Comparison of ENCODE assay signal across 8 mouse cellular contexts in genomic region chr12:71830607-71831257, GRCm38 (mm10). TPM values are rescaled to one million over a fixed set of nuclear protein-coding genes. Genes with fewer than 3 reads are reported as not detected.
DNase-seq lines count a peak whose midpoint lies in the region; ATAC-seq and TF ChIP-seq lines count a peak whose summit lies in the region.

TSS of gene Daam1 (plus strand) at chr12:71831078.

- peak; percentile 99 for ATAC-seq in forebrain, postnatal 0 days
- peak; percentile 99 for ATAC-seq in lung, embryonic 15.5 days (ENCODE audit: borderline replicate concordance, extremely low read depth, low FRiP score, low TSS enrichment)

- H3K36me3 ChIP-seq in MEL (ENCODE audit: control insufficient read depth in 1 of 2, insufficient read depth in 2 of 2, low read length in 2 of 2) = peaks cover 0 to 19% of the 10 kb centered on the region in 2 experiments; a peak in 2 of 4 replicates
- no peaks in the 10 kb centered on the region for H3K36me3 ChIP-seq in forebrain, postnatal 0 days (ENCODE audit: insufficient read depth)
- no peaks in the 10 kb centered on the region for H3K36me3 ChIP-seq in lung, embryonic 15.5 days

- TF ChIP-seq RAD21 in MEL (IDR thresholded peaks at IDR 0.05; ENCODE audit: low read depth, low read length) = no peak

- H3K4me3 ChIP-seq in MEL (ENCODE audit: control insufficient read depth in 1 of 2, insufficient read depth in 1 of 2, low read depth in 2 of 2, low read length in 2 of 2) = peak within 1 kb of the TSS; percentile 73 to 86
- peak within 1 kb of the TSS; percentile 84 for H3K4me3 ChIP-seq in cerebellum, adult 2 months (replicated peaks; ENCODE audit: insufficient read depth, low read depth, low read length)
- peak within 1 kb of the TSS; percentile 84 for H3K4me3 ChIP-seq in forebrain, postnatal 0 days (ENCODE audit: low read depth, low read length)
- H3K4me3 ChIP-seq in lung, embryonic 15.5 days = peak within 1 kb of the TSS; percentile 77

- TF ChIP-seq EP300 in MEL (IDR thresholded peaks at IDR 0.05; ENCODE audit: low read depth in 1 of 2, low read length in 2 of 2) = no peak

- peak within 1 kb of the TSS; percentile 52 for H3K4me2 ChIP-seq in forebrain, postnatal 0 days (ENCODE audit: low read depth)
- H3K4me2 ChIP-seq in lung, embryonic 15.5 days = peak within 1 kb of the TSS; percentile 67

- H3K27me3 ChIP-seq in MEL (ENCODE audit: control insufficient read depth in 1 of 2, insufficient read depth in 2 of 2, low read length in 2 of 2) = peaks cover 0 to 2% of the 10 kb centered on the region in 2 experiments; a peak in 2 of 4 replicates
- H3K27me3 ChIP-seq in cerebellum, adult 2 months (ENCODE audit: control insufficient read depth, insufficient read depth, low read length) = no peaks in the 10 kb centered on the region
- H3K27me3 ChIP-seq in forebrain, postnatal 0 days (ENCODE audit: insufficient read depth, low read length) = no peaks in the 10 kb centered on the region
- H3K27me3 ChIP-seq in lung, embryonic 15.5 days = no peaks in the 10 kb centered on the region

- DNase-seq in MEL (ENCODE audit: low read depth, low spot score) = peak; percentile 98
- peak; percentile 96 to 99 for DNase-seq in cerebellum, adult 2 months
- peak; percentile 98 for DNase-seq in forebrain, postnatal 0 days
- peak; percentile 92 for DNase-seq in heart, postnatal 4 days
- DNase-seq in layer of hippocampus, adult 8-10 months (ENCODE audit: low spot score in 2 of 2) = peak; percentile 96 to 98
- peak; percentile 96 for DNase-seq in ovary, adult 18-20 months (ENCODE audit: low spot score)
- DNase-seq in thymus, postnatal 0 days (ENCODE audit: low spot score) = peak; percentile 94

- peaks cover 3 to 12% of the 10 kb centered on the region in 2 experiments; a peak in 3 of 4 replicates for H3K4me1 ChIP-seq in MEL (ENCODE audit: control insufficient read depth in 1 of 2, insufficient read depth in 2 of 2, low read length in 2 of 2)
- no peaks in the 10 kb centered on the region; the same call in 1 of the 2 replicates for H3K4me1 ChIP-seq in cerebellum, adult 2 months (ENCODE audit: control insufficient read depth, insufficient read depth, low read length)
- peaks cover 29% of the 10 kb centered on the region for H3K4me1 ChIP-seq in forebrain, postnatal 0 days (ENCODE audit: insufficient read depth)
- H3K4me1 ChIP-seq in lung, embryonic 15.5 days = peaks cover 43% of the 10 kb centered on the region

- H3K27ac ChIP-seq in MEL (ENCODE audit: control insufficient read depth, low read depth, low read length) = peak within 1 kb of the TSS; percentile 96
- peak within 1 kb of the TSS; percentile 39 for H3K27ac ChIP-seq in cerebellum, adult 2 months (ENCODE audit: insufficient read depth, low read length)
- peak within 1 kb of the TSS; percentile 98 for H3K27ac ChIP-seq in forebrain, postnatal 0 days (ENCODE audit: low read depth, low read length)
- peak within 1 kb of the TSS; percentile 95 for H3K27ac ChIP-seq in lung, embryonic 15.5 days

- WGBS in cerebellum, adult 2 months = under 1% methylated on average over 35 of the region's 35 CpGs
- under 1% methylated on average over 35 of the region's 35 CpGs for WGBS in forebrain, postnatal 0 days
- WGBS in lung, embryonic 15.5 days = under 1% methylated on average over 35 of the region's 35 CpGs

- H3K79me2 ChIP-seq in MEL (ENCODE audit: control insufficient read depth, insufficient read depth, low read length, poor library complexity) = peaks cover 32% of the 10 kb centered on the region

- H3K9ac ChIP-seq in MEL (ENCODE audit: control insufficient read depth, low read depth, low read length, poor library complexity, severe bottlenecking) = peak within 1 kb of the TSS; percentile 87
- H3K9ac ChIP-seq in forebrain, postnatal 0 days = peak within 1 kb of the TSS; percentile 91
- H3K9ac ChIP-seq in lung, embryonic 15.5 days = peak within 1 kb of the TSS; percentile 75

- peak; percentile 89 for TF ChIP-seq POLR2A in MEL (IDR thresholded peaks at IDR 0.05; ENCODE audit: control insufficient read depth in 1 of 2, insufficient read depth in 1 of 2, low read depth in 1 of 2, low read length in 2 of 2, poor library complexity in 1 of 2)
- peak; percentile 96 for TF ChIP-seq POLR2A in cerebellum, adult 2 months (IDR thresholded peaks at IDR 0.05; ENCODE audit: borderline replicate concordance, insufficient read depth, low read length)

- H3K9me3 ChIP-seq in MEL (replicated peaks; ENCODE audit: insufficient read depth, low read length) = no peaks in the 10 kb centered on the region
- no peaks in the 10 kb centered on the region for H3K9me3 ChIP-seq in forebrain, postnatal 0 days (ENCODE audit: low read length)
- H3K9me3 ChIP-seq in lung, embryonic 15.5 days = no peaks in the 10 kb centered on the region

- TF ChIP-seq CTCF in MEL (IDR thresholded peaks at IDR 0.05 in 2 of 3, conservative IDR thresholded peaks at IDR 0.05 in 1 of 3; ENCODE audit: control insufficient read depth in 1 of 3, insufficient read depth in 1 of 3, low read depth in 2 of 3, low read length in 3 of 3, poor library complexity in 1 of 3, severe bottlenecking in 1 of 3) = peak in 1 of 3 experiments; percentile 2; a peak in 1 of 6 replicates
- TF ChIP-seq CTCF in cerebellum, adult 2 months (IDR thresholded peaks at IDR 0.05; ENCODE audit: borderline replicate concordance, insufficient read depth, low read depth, low read length) = peak; percentile 35; the same call in 1 of the 2 replicates
- TF ChIP-seq CTCF in forebrain, postnatal 0 days (IDR thresholded peaks at IDR 0.05; ENCODE audit: low read depth) = peak; percentile 49

TF ChIP-seq in MEL, 35 proteins besides CTCF, POLR2A, EP300 and RAD21:
- TF ChIP-seq POLR2AphosphoS2 (IDR thresholded peaks at IDR 0.05; ENCODE audit: low read length) (peak; percentile 75; the same call in 1 of the 2 replicates), USF1 (IDR thresholded peaks at IDR 0.05; ENCODE audit: low read depth, low read length) (no peak), GATA1 (IDR thresholded peaks at IDR 0.05; ENCODE audit: low read depth, low read length) (0 out of 2 replicates have a peak, but pooled peaks have one; percentile 17), ZKSCAN1 (IDR thresholded peaks at IDR 0.05; ENCODE audit: low read depth, low read length) (no peak), KAT2A (conservative IDR thresholded peaks at IDR 0.05; ENCODE audit: low read depth, low read length) (peak; percentile 88), SIN3A (IDR thresholded peaks at IDR 0.05; ENCODE audit: low read length) (peak; percentile 55), SMC3 (IDR thresholded peaks at IDR 0.05; ENCODE audit: low read depth, low read length) (no peak), TBP (IDR thresholded peaks at IDR 0.05; ENCODE audit: low read depth, low read length) (peak; percentile 91), NRF1 (IDR thresholded peaks at IDR 0.05; ENCODE audit: insufficient read depth, low read depth, low read length, poor library complexity, severe bottlenecking) (peak; percentile 89), TAL1 (IDR thresholded peaks at IDR 0.05; ENCODE audit: low read length) (no peak), ETS1 (IDR thresholded peaks at IDR 0.05; ENCODE audit: low read depth, low read length) (peak; percentile 46; the same call in 1 of the 2 replicates), UBTF (IDR thresholded peaks at IDR 0.05; ENCODE audit: borderline replicate concordance, insufficient read depth, low read depth, low read length) (no peak), HCFC1 (IDR thresholded peaks at IDR 0.05; ENCODE audit: low read depth, low read length) (peak; percentile 95), MAX (IDR thresholded peaks at IDR 0.05; ENCODE audit: low read length) (no peak), E2F4 (IDR thresholded peaks at IDR 0.05; ENCODE audit: borderline replicate concordance, low read depth, low read length) (no peak), TCF12 (IDR thresholded peaks at IDR 0.05; ENCODE audit: low read depth, low read length) (peak; percentile 40), NELFE (IDR thresholded peaks at IDR 0.05; ENCODE audit: low read depth, low read length) (peak; percentile 82), MXI1 (IDR thresholded peaks at IDR 0.05; ENCODE audit: low read depth, low read length) (peak; percentile 61; the same call in 1 of the 2 replicates)

RNA-seq across cellular contexts. Expression of gene Daam1, which starts in this region (rescaled TPM):
- 8.6 and 9.2 TPM in 2 replicates for total RNA-seq in MEL (2012; rRNA removed)
- polyA plus RNA-seq in MEL (2012; ENCODE audit: insufficient read depth in 1 of 2, insufficient read length in 2 of 2, low read depth in 1 of 2, low replicate concordance in 2 of 2, missing spikeins in 1 of 2) = 10 to 100 TPM in 1 of 2 experiments, not detected in 1; 12.0 TPM
- polyA plus RNA-seq in cerebellum, adult 2 months (2012; rRNA removed) = 30.1 and 31.2 TPM in 2 replicates
- 93.6 and 94.7 TPM in 2 replicates for total RNA-seq in forebrain, postnatal 0 days (2014; rRNA removed)
- 16.0 and 25.2 TPM in 2 replicates for polyA plus RNA-seq in forebrain, postnatal 0 days (2015; fragmentation: Nextera tagmentation; extraction: Ambion mirVana)
- total RNA-seq in heart, postnatal 4 days (2021) = 10 to 100 TPM; 88.8 to 92.1 TPM
- total RNA-seq in layer of hippocampus, adult 8-10 months (2022) = 10 to 100 TPM; 62.2 to 67.0 (median 64.0) TPM
- polyA plus RNA-seq in lung, embryonic 15.5 days (2015; fragmentation: Nextera tagmentation; extraction: Ambion mirVana) = 12.2 and 13.8 TPM in 2 replicates
- polyA plus RNA-seq in thymus, postnatal 0 days (2015; fragmentation: Nextera tagmentation; extraction: Ambion mirVana) = 3.8 TPM in 2 replicates

Comparison
In these comparisons a context has a peak if more than half of its experiments do, and no peak if none do; other contexts are left out.
1. Peak in every context shown above with its lines: DNase-seq, ATAC-seq, H3K4me3 ChIP-seq and H3K27ac ChIP-seq.
2. H3K27ac ChIP-seq: peak in every context shown above with its lines; median percentile 98 in forebrain, postnatal 0 days; 96 in MEL; 95 in lung, embryonic 15.5 days; 39 in cerebellum, adult 2 months.